Mouse (Mus musculus) CH12.LX (cell line): ENCODE results near the gene Ell2. TPM values are rescaled to one million over a fixed set of nuclear protein-coding genes. Genes with fewer than 3 reads are reported as not detected.
"Not testable (repeated sequence)": the region's sequence is repeated elsewhere in the genome, so short reads cannot be mapped to it uniquely, and the experiment has no call there.

Source experiments
- DNase-seq: peaks from one replicate; pipeline ENCODE4 v3.0.0-alpha.2; 2013; ENCODE audit errors: extremely low read depth
- H3K27ac ChIP-seq: 2 replicates; pipeline ENCODE4 v1.5.1; 2012; ENCODE audit warnings: low read depth, mild to moderate bottlenecking, control low read depth, moderate library complexity; ENCODE audit not compliant: insufficient read depth
- H3K27me3 ChIP-seq: replicated peaks from 2 replicates; pipeline ENCODE3; 2012; ENCODE audit warnings: inconsistent platforms
- H3K36me3 ChIP-seq, 2 experiments: replicated peaks in 1 of 2; 2 replicates each; pipeline versions ENCODE3 to v1.6.1; 2012; ENCODE audit warnings: inconsistent platforms in 1 of 2, low read length in 1 of 2, mild to moderate bottlenecking in 1 of 2, mixed read lengths in 1 of 2, moderate library complexity in 1 of 2; ENCODE audit not compliant: control insufficient read depth in 1 of 2, insufficient read depth in 1 of 2
- H3K4me1 ChIP-seq, 2 experiments: 2 replicates each; pipeline ENCODE4 v1.6.1; 2012; ENCODE audit warnings: inconsistent platforms in 1 of 2, moderate library complexity in 1 of 2; ENCODE audit not compliant: insufficient read depth in 2 of 2, control insufficient read depth in 1 of 2
- H3K4me2 ChIP-seq: 2 replicates; pipeline ENCODE4 v1.6.1; 2012; ENCODE audit warnings: low read depth, mild to moderate bottlenecking, control low read depth; ENCODE audit not compliant: poor library complexity, insufficient read depth, severe bottlenecking
- H3K4me3 ChIP-seq, 3 experiments: fragments of 150-350 bp in 1 of 3; sonication (generic) in 1 of 3; replicated peaks in 1 of 3; 2 replicates each; pipeline versions ENCODE3 to v1.5.1; 2011 to 2012; ENCODE audit warnings: low read depth in 2 of 3, low read length in 2 of 3, mild to moderate bottlenecking in 2 of 3, moderate library complexity in 2 of 3, control low read depth in 1 of 3, improper control_type of control experiment in 1 of 3, inconsistent platforms in 1 of 3, mixed read lengths in 1 of 3; ENCODE audit not compliant: poor library complexity in 1 of 3
- H3K79me2 ChIP-seq: replicated peaks from 2 replicates; pipeline ENCODE4 v1.6.1; 2012; ENCODE audit warnings: mild to moderate bottlenecking, moderate library complexity; ENCODE audit not compliant: control insufficient read depth, poor library complexity, insufficient read depth, severe bottlenecking; ENCODE audit errors: extremely low read depth
- H3K9ac ChIP-seq: 2 replicates; pipeline ENCODE4 v1.6.1; 2012; ENCODE audit warnings: low read depth, mild to moderate bottlenecking, control low read depth, moderate library complexity; ENCODE audit not compliant: insufficient read depth
- H3K9me3 ChIP-seq: replicated peaks from 2 replicates; pipeline ENCODE3; 2012; ENCODE audit warnings: low read length, inconsistent platforms, mixed read lengths
- CHD1 ChIP-seq: IDR thresholded peaks from 2 replicates; pipeline ENCODE4 v1.6.1; 2012; ENCODE audit warnings: low read depth, low read length, improper control_type of control experiment, inconsistent platforms
- CHD2 ChIP-seq: IDR thresholded peaks from 2 replicates; pipeline ENCODE4 v1.6.1; 2011; ENCODE audit warnings: low read length, improper control_type of control experiment
- E2F4 ChIP-seq: IDR thresholded peaks from 2 replicates; pipeline ENCODE4 v1.6.1; 2011; ENCODE audit warnings: low read depth, low read length, improper control_type of control experiment; ENCODE audit not compliant: insufficient replicate concordance
- EP300 ChIP-seq: IDR thresholded peaks from 2 replicates; pipeline ENCODE4 v1.6.1; 2011; ENCODE audit warnings: low read length, improper control_type of control experiment
- ETS1 ChIP-seq: conservative IDR thresholded peaks from 2 replicates; pipeline ENCODE4 v1.6.1; 2012; ENCODE audit warnings: low read depth, mild to moderate bottlenecking, inconsistent platforms, low read length, improper control_type of control experiment, moderate library complexity
- GABPA ChIP-seq: IDR thresholded peaks from 2 replicates; pipeline ENCODE4 v1.6.1; 2012; ENCODE audit warnings: low read depth, low read length, improper control_type of control experiment, inconsistent platforms; ENCODE audit not compliant: insufficient replicate concordance
- MAFK ChIP-seq: IDR thresholded peaks from 2 replicates; pipeline ENCODE4 v1.6.1; 2011; ENCODE audit warnings: low read length, improper control_type of control experiment; ENCODE audit not compliant: insufficient replicate concordance
- MAX ChIP-seq: IDR thresholded peaks from 2 replicates; pipeline ENCODE4 v1.6.1; 2011; ENCODE audit warnings: low read length, improper control_type of control experiment
- PAX5 ChIP-seq: IDR thresholded peaks from 2 replicates; pipeline ENCODE4 v1.6.1; 2012; ENCODE audit warnings: low read length, inconsistent platforms, mixed read lengths
- POLR2AphosphoS2 ChIP-seq: IDR thresholded peaks from 2 replicates; pipeline ENCODE4 v1.6.1; 2011; ENCODE audit warnings: low read depth, low read length, improper control_type of control experiment
- RCOR1 ChIP-seq: conservative IDR thresholded peaks from 2 replicates; pipeline ENCODE4 v1.6.1; 2012; ENCODE audit warnings: low read depth, mild to moderate bottlenecking, inconsistent platforms, low read length, improper control_type of control experiment
- TCF12 ChIP-seq: IDR thresholded peaks from 2 replicates; pipeline ENCODE4 v1.6.1; 2014; ENCODE audit warnings: low read depth, mild to moderate bottlenecking, inconsistent platforms, low read length, improper control_type of control experiment
- USF2 ChIP-seq: conservative IDR thresholded peaks from 2 replicates; pipeline ENCODE4 v1.6.1; 2011; ENCODE audit warnings: low read depth, low read length, improper control_type of control experiment
- ZNF384 ChIP-seq: IDR thresholded peaks from 2 replicates; pipeline ENCODE4 v1.6.1; 2012; ENCODE audit warnings: low read depth, low read length, improper control_type of control experiment, inconsistent platforms
- dilution Hi-C: fragments of 300-500 bp; cut with MboI; formaldehyde crosslinking; loops from 2 replicates; pipeline ENCODE4 v1.14.3; 2020; ENCODE audit warnings: low sequenced_read_pairs; ENCODE audit not compliant: extremely low pct_unique_long_range_greater_than_20kb, extremely low pct_ligation_motif_present
- in situ Hi-C: fragments of 300-500 bp; cut with MboI; formaldehyde crosslinking; loops from 3 replicates; pipeline ENCODE4 v1.14.3; 2019; ENCODE audit warnings: low sequenced_read_pairs, low pct_ligation_motif_present, low pct_unique_long_range_greater_than_20kb, mixed read lengths
- polyA plus RNA-seq: library from polyadenylated mRNA; unstranded; fragments of >175 nt; gene quantifications from 2 replicates; pipeline ENCODE4 v1.2.1, GENCODE M21; 2012; ENCODE audit warnings: low read depth; ENCODE audit not compliant: insufficient read length
- total RNA-seq, 2 experiments: library from RNA; depleted of rRNA; stranded (reverse); fragments of 300-350 nt in 1 of 2; fragments of >200 nt in 1 of 2; gene quantifications; 2 replicates each; pipeline ENCODE4 v1.2.3; 2012 to 2014

The Ell2 gene
- total and polyA plus RNA-seq, 3 experiments: 44.4 to 123 (median 50.9) TPM

DNA sequence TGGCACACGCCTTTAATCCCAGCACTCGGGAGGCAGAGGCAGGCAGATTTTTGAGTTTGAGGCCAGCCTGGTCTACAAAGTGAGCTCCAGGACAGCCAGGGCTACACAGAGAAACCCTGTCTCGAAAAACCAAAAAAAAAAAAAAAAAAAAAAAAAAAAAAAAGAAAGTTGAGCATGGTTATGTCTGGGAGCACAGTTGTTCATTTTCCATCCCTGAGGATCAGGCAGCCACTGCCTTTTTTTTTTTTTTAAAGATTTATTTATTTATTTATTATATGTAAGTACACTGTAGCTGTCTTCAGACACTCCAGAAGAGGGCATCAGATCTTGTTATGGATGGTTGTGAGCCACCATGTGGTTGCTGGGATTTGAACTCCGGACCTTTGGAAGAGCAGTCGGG is 6.0 kb downstream of the Ell2 start:
- H3K27ac ChIP-seq, H3K9ac ChIP-seq, H3K27me3 ChIP-seq, H3K4me3 ChIP-seq, H3K9me3 ChIP-seq, DNase-seq, H3K36me3 ChIP-seq, dilution Hi-C loops: not testable (repeated sequence)
- H3K4me2 ChIP-seq: 0 out of 2 replicates have a peak overlapping the region, but pooled peaks have one; percentile 73
- in situ Hi-C loops: loop anchor here (25.0 kb wide), 1 partner anchor 475 kb away; no protein-coding TSS in a partner anchor
- H3K4me1 ChIP-seq: peaks cover 9 to 49% of the 10 kb centered on the region in 2 experiments
- H3K79me2 ChIP-seq: peaks cover 88% of the 10 kb centered on the region
- peak; percentile 62 for TF ChIP-seq ZNF384

- Histone ChIP-seq H3K4me1 (peaks cover 15 to 68% of the 10 kb centered on the region in 2 experiments), H3K27me3 (no peaks in the 10 kb centered on the region), H3K36me3 (peaks cover 0 to 4% of the 10 kb centered on the region in 2 experiments), H3K4me2 (peak overlapping the region; percentile 78), H3K27ac (peak overlapping the region; percentile 43; the same call in 1 of the 2 replicates), H3K9me3 (no peaks in the 10 kb centered on the region), H3K79me2 (peaks cover 84% of the 10 kb centered on the region), H3K4me3 (no peak overlapping the region), H3K9ac (peak overlapping the region; percentile 30; the same call in 1 of the 2 replicates)
- no peak for TF ChIP-seq EP300
- 0 out of 2 replicates have a peak, but pooled peaks have one; percentile 32 for TF ChIP-seq CHD2
- no peak for DNase-seq
- in situ Hi-C loops (loop anchor here (25.0 kb wide), 1 partner anchor 477 kb away; no protein-coding TSS in a partner anchor), dilution Hi-C loops (no loop called here)
These were observed 7.8 kb downstream of the Ell2 start for GRCm38 (mm10) chr13:75714407-75714806.

DNA sequence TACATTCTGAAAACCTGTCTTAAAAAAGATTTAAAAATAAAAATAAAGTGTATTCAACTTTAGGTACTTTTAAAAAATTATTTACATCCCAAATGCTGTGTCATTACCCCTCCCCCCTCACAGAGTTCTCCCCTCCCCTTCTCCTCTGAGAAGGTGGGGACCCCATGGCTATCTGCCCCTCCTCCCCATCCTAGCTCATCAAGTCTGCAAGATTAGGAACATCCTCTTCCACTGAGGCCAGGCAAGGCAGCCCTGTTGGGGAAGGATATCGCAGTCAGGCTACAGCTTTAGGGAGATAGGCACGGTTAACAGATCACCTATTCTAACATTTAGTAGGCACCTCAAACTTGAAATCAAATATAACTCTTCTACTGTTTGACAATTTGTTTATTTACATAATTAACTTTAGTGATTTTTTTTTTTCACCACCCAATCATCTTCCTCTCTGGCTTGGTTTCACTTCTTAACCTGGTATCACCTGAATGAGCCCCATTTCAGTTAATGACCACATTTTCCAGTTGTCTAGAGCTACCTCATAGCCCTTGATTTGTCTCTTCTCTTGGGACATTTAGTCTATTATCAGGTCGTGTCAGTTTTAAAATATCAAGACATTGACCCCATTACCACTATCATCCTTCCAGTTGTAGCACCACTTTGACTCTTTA is 11.2 kb downstream of the Ell2 start:
- no peak for DNase-seq
- peaks cover 29 to 90% of the 10 kb centered on the region in 2 experiments for H3K4me1 ChIP-seq
- TF ChIP-seq CHD1 (no peak), USF2 (no peak), PAX5 (no peak), E2F4 (no peak), RCOR1 (no peak), POLR2AphosphoS2 (no peak; the same call in 1 of the 2 replicates), ETS1 (no peak), EP300 (peak; percentile 36; the same call in 1 of the 2 replicates), MAX (no peak), TCF12 (no peak), ZNF384 (peak; percentile 71), CHD2 (no peak), GABPA (no peak), MAFK (no peak)
- H3K27me3 ChIP-seq: no peaks in the 10 kb centered on the region
- H3K9me3 ChIP-seq: no peaks in the 10 kb centered on the region
- dilution Hi-C loops: no loop called here
- peak overlapping the region; percentile 33; the same call in 1 of the 2 replicates for H3K9ac ChIP-seq
- peaks cover 2 to 9% of the 10 kb centered on the region in 2 experiments for H3K36me3 ChIP-seq
- H3K79me2 ChIP-seq: peaks cover 90% of the 10 kb centered on the region
- no peak overlapping the region for H3K4me3 ChIP-seq
- H3K27ac ChIP-seq: peak overlapping the region; percentile 84
- H3K4me2 ChIP-seq: peak overlapping the region; percentile 82; the same call in 1 of the 2 replicates
- in situ Hi-C loops: loop anchor here (25.0 kb wide), 1 partner anchor 480 kb away; no protein-coding TSS in a partner anchor
